ENCODE assay signal across 8 mouse cellular contexts in genomic region chr4:149723855-149724731, GRCm38 (mm10). TPM values are rescaled to one million over a fixed set of nuclear protein-coding genes. Genes with fewer than 3 reads are reported as not detected.
DNase-seq lines count a peak whose midpoint lies in the region; ATAC-seq lines count a peak whose summit lies in the region.

No protein-coding gene starts in this region.

- peak overlapping the region; percentile 33; the same call in 1 of the 2 replicates for H3K27ac ChIP-seq in heart, embryonic 16.5 days (ENCODE audit: low read length)
- H3K27ac ChIP-seq in midbrain, embryonic 16.5 days (ENCODE audit: low read length), result no peak overlapping the region

- DNase-seq in gastrocnemius, adult 18-20 months (ENCODE audit: low spot score), result peak; percentile 67
- DNase-seq in gastrocnemius, postnatal 14 days, result no peak
- peak; percentile 58 for DNase-seq in CD4-positive helper T cell, adult 2 months (ENCODE audit: low read depth, low spot score)
- peak; percentile 90 for DNase-seq in cerebellum, adult 11-12 months
- DNase-seq in kidney, postnatal 36 days, result peak; percentile 78 to 92
- no peak for DNase-seq in c-Kit-positive CD71-positive TER-119-positive erythroid progenitor cells, embryonic 14.5 days (ENCODE audit: low spot score)

- H3K36me3 ChIP-seq in heart, embryonic 16.5 days (ENCODE audit: control insufficient read depth, insufficient read depth), result peaks cover 58% of the 10 kb centered on the region
- H3K36me3 ChIP-seq in midbrain, embryonic 16.5 days (ENCODE audit: control insufficient read depth, insufficient read depth, low read length), result peaks cover 27% of the 10 kb centered on the region

- no peak overlapping the region for H3K4me3 ChIP-seq in heart, embryonic 16.5 days (ENCODE audit: low read length)
- no peak overlapping the region for H3K4me3 ChIP-seq in midbrain, embryonic 16.5 days (ENCODE audit: low read depth, low read length)

- no peaks in the 10 kb centered on the region; the same call in 1 of the 2 replicates for H3K4me1 ChIP-seq in heart, embryonic 16.5 days (ENCODE audit: control insufficient read depth, insufficient read depth, low read length)
- H3K4me1 ChIP-seq in midbrain, embryonic 16.5 days (ENCODE audit: control insufficient read depth, insufficient read depth, low read length), result peaks cover 7% of the 10 kb centered on the region

- H3K9me3 ChIP-seq in heart, embryonic 16.5 days (replicated peaks; ENCODE audit: control insufficient read depth, low read length), result no peaks in the 10 kb centered on the region
- no peaks in the 10 kb centered on the region for H3K9me3 ChIP-seq in midbrain, embryonic 16.5 days (replicated peaks; ENCODE audit: control insufficient read depth, low read length, poor library complexity, severe bottlenecking)

- no peak overlapping the region for H3K4me2 ChIP-seq in heart, embryonic 16.5 days (ENCODE audit: low read depth, low read length)
- no peak overlapping the region for H3K4me2 ChIP-seq in midbrain, embryonic 16.5 days (ENCODE audit: low read length)

- intact Hi-C loops in gastrocnemius, postnatal 14 days (cut with DNase I; ENCODE audit: low total_unique reads), result loop anchor here (10.0 kb wide), 1 partner anchor 169 kb away; no protein-coding TSS in a partner anchor

- ATAC-seq in heart, embryonic 16.5 days (replicated peaks; ENCODE audit: extremely low read depth, insufficient read depth, low FRiP score), result peak; percentile 73
- peak; percentile 64 for ATAC-seq in midbrain, embryonic 16.5 days

- WGBS in heart, embryonic 16.5 days, result 67% methylated on average over 17 of the region's 17 CpGs
- WGBS in midbrain, embryonic 16.5 days, result 58% methylated on average over 17 of the region's 17 CpGs

- no peak overlapping the region for H3K9ac ChIP-seq in heart, embryonic 16.5 days (ENCODE audit: low read length)
- H3K9ac ChIP-seq in midbrain, embryonic 16.5 days (ENCODE audit: low read depth, low read length), result peak overlapping the region; percentile 16; the same call in 1 of the 2 replicates

- no peaks in the 10 kb centered on the region for H3K27me3 ChIP-seq in heart, embryonic 16.5 days (ENCODE audit: control insufficient read depth, insufficient read depth, low read length)
- H3K27me3 ChIP-seq in midbrain, embryonic 16.5 days (ENCODE audit: control insufficient read depth, insufficient read depth, low read depth, low read length), result no peaks in the 10 kb centered on the region

RNA-seq across cellular contexts. Expression of gene Tmem201, which starts 13.8 kb away (rescaled TPM):
- total RNA-seq in gastrocnemius, adult 18-20 months (2021), result 10 to 100 TPM; 44.9 to 46.7 TPM
- total RNA-seq in gastrocnemius, postnatal 14 days (2021), result 10 to 100 TPM; 37.3 to 40.4 TPM
- 46.4 and 52.3 TPM in 2 replicates for polyA plus RNA-seq in heart, embryonic 16.5 days (2015; fragmentation: Nextera tagmentation; extraction: Ambion mirVana)
- polyA plus RNA-seq in midbrain, embryonic 16.5 days (2015; fragmentation: Nextera tagmentation; extraction: Ambion mirVana), result 46.3 and 47.8 TPM in 2 replicates

RNA-seq across cellular contexts. Expression of gene Pik3cd, which starts 21.7 kb away (rescaled TPM):
- total RNA-seq in gastrocnemius, adult 18-20 months (2021), result 10 to 100 TPM; 10.3 to 12.7 TPM
- 10 to 100 TPM; 10.1 to 12.6 TPM for total RNA-seq in gastrocnemius, postnatal 14 days (2021)
- 5.5 and 7.8 TPM in 2 replicates for polyA plus RNA-seq in heart, embryonic 16.5 days (2015; fragmentation: Nextera tagmentation; extraction: Ambion mirVana)
- 13.9 and 15.7 TPM in 2 replicates for polyA plus RNA-seq in midbrain, embryonic 16.5 days (2015; fragmentation: Nextera tagmentation; extraction: Ambion mirVana)

RNA-seq across cellular contexts. Expression of gene Slc25a33, which starts 50.0 kb away (rescaled TPM):
- total RNA-seq in gastrocnemius, adult 18-20 months (2021), result 10 to 100 TPM; 10.8 to 14.4 TPM
- total RNA-seq in gastrocnemius, postnatal 14 days (2021), result 10 to 100 TPM; 10.5 to 12.0 TPM
- 6.5 TPM in 2 replicates for polyA plus RNA-seq in heart, embryonic 16.5 days (2015; fragmentation: Nextera tagmentation; extraction: Ambion mirVana)
- polyA plus RNA-seq in midbrain, embryonic 16.5 days (2015; fragmentation: Nextera tagmentation; extraction: Ambion mirVana), result 28.8 and 29.1 TPM in 2 replicates

Comparison
In these comparisons a context has a peak if more than half of its experiments do, and no peak if none do; other contexts are left out.
1. DNase-seq: peak in gastrocnemius, adult 18-20 months (single experiment), CD4-positive helper T cell, adult 2 months (single experiment), cerebellum, adult 11-12 months (single experiment) and kidney, postnatal 36 days (2 of 2); none in gastrocnemius, postnatal 14 days (single experiment) and c-Kit-positive CD71-positive TER-119-positive erythroid progenitor cells, embryonic 14.5 days (single experiment).